Mouse (Mus musculus) cortical plate, adult 2 months (tissue): ENCODE measurements at regions not wholly inside any gene's neighbourhood (a gene's known extent, or its start where the extent isn't known, plus 50 kb on each side); places are given as distances from the start of the nearest gene placed in this dataset.

Experiments
- H3K27ac ChIP-seq: fragments of 200-500 bp; 2 replicates; pipeline ENCODE4 v1.5.1; 2012; ENCODE audit warnings: low read length, control low read depth, inconsistent platforms; ENCODE audit not compliant: insufficient read depth
- H3K4me1 ChIP-seq: fragments of 200-500 bp; 2 replicates; pipeline ENCODE4 v1.6.1; 2011; ENCODE audit warnings: low read length; ENCODE audit not compliant: control insufficient read depth, insufficient read depth
- H3K4me3 ChIP-seq: fragments of 200-500 bp; 2 replicates; pipeline ENCODE4 v1.5.1; 2011; ENCODE audit warnings: mild to moderate bottlenecking, low read length, control low read depth; ENCODE audit not compliant: insufficient read depth
- CTCF ChIP-seq: fragments of 200-500 bp; IDR thresholded peaks from 2 replicates; pipeline ENCODE4 v1.5.1; 2011; ENCODE audit warnings: mild to moderate bottlenecking, control low read depth, low read length; ENCODE audit not compliant: insufficient read depth; ENCODE audit errors: extremely low read depth
- POLR2A ChIP-seq: fragments of 200-500 bp; IDR thresholded peaks from 2 replicates; pipeline ENCODE4 v1.6.1; 2011; ENCODE audit warnings: mild to moderate bottlenecking, low read length, control low read depth; ENCODE audit not compliant: insufficient read depth; ENCODE audit errors: extremely low read depth

DNA sequence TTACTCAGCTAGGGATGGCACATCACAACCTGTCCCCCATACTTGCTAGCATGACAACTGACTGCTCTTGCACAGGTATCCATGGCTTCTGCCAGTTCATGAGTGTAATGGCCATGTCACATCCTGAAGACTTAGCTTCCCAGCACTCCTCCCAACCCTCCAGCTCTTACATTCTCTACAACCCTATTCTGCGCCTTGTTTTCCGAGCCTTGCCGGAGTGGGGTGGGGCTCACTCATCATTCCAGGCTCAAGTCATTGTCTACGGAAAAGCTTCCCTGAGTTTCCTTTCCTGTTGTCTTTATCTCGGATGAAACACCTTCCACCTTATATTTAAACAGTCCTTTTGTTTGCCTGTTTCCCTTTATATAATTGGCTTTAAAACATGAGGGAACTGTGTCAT is 69.6 kb downstream of the Prdm13 start:
- H3K4me3 ChIP-seq = no peak overlapping the region
- no peak overlapping the region for H3K27ac ChIP-seq
- TF ChIP-seq CTCF = no peak
- TF ChIP-seq POLR2A = no peak
- no peaks in the 10 kb centered on the region for H3K4me1 ChIP-seq

DNA sequence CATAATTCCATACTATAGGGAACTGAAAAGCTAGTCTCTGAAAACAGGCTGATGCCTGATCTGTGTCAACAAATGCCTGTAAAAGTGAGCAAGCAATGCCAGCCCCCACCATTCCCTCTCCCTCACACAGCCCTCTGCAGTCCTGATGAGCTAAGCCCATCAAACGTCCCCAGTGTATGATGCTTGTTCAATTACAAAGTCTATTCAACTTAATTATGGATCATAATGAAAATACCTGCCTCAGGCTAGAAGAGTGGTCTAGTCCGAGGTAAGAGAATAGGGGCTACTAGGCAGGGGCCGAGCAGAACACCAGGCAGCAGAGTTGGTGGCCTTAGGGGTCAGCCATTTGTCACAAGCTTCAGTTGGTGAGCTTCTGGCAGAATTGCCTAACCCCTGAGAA is 71.3 kb downstream of the Prdm13 start:
- no peak for TF ChIP-seq POLR2A
- TF ChIP-seq CTCF = no peak
- no peak overlapping the region for H3K27ac ChIP-seq
- H3K4me3 ChIP-seq = no peak overlapping the region

DNA sequence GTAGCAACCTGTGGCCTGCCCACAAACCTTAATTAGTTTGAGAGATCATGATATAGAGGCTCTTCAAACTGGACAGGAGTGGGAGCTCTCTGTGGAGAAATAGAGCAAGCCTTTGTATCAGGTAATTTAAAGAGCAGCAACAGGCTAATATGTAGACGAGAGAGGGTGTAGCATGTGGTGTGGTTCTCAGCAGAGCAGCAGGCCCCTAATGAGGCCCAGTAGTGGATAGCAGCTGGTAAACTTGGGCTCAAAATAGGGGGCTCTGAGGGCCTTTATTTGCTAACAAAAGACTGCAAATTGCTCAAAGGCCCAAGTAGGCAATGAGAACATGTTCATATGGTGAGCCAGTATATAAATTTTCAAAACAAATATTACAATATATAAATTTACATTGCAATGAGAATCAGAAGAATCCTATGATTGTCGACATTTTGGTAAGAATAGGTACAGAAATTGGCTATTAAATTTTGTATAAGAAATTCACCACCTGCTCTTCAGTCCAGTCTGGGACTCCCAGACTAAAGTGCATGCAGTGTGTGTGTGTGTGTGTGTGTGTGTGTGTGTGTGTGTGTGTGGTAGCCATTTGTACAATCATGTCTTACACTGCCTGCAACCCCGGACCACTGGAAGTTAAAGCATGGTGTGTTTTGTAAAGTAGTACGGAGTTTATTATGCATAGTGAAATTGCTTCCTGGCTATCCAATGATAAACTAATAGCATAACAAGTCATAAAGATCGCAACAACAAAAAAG is 74.1 kb downstream of the Prdm13 start:
- Histone ChIP-seq H3K4me1 (no peaks in the 10 kb centered on the region), H3K4me3 (no peak overlapping the region), H3K27ac (no peak overlapping the region)
- no peak for TF ChIP-seq POLR2A
- TF ChIP-seq CTCF = no peak

More for the DNA sequence above, 71.3 kb downstream of the Prdm13 start:
- no peaks in the 10 kb centered on the region for H3K4me1 ChIP-seq

DNA sequence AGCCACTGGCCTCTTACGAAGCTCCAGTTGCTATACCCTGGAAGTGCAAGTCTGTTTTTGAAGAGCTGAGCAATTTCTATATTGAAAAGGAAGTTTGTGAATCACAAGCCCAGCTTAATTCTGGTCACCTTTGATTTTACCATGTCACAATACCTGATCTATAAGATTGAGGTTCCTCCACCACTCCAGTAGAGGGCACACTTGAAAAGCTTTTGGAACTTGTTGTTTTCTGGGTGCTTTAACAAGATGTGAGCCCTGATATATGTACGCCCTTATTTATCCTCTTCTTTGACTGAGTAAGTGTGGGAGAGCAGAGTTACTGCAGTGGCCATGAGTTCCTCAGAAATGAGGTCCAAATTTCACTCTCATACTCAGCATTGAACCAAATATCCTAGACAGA is 87.7 kb downstream of the Prdm13 start:
- TF ChIP-seq POLR2A (no peak), CTCF (no peak)
- Histone ChIP-seq H3K4me3 (no peak overlapping the region), H3K27ac (no peak overlapping the region), H3K4me1 (no peaks in the 10 kb centered on the region)

DNA sequence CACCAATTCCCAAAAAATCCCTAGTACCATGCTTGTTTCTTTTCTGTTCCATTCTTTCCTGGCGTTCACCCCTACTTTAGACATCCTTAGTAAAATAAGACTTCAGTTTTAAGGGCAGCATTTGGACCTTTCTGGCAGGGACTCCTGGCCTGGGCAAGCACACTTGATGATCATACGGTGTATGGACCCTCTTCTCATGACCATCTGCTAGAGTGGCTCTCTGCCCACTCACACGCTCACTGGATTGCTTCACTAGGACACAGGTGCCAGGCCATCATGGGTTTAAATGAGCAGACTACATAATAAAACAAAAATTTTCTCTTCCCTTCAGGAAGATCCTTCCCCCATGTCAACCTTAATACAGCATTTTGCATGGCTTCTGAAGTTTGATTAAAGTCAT is 138.0 kb downstream of the Prdm13 start:
- H3K27ac ChIP-seq = no peak overlapping the region
- H3K4me3 ChIP-seq = no peak overlapping the region
- TF ChIP-seq CTCF (no peak), POLR2A (no peak)

DNA sequence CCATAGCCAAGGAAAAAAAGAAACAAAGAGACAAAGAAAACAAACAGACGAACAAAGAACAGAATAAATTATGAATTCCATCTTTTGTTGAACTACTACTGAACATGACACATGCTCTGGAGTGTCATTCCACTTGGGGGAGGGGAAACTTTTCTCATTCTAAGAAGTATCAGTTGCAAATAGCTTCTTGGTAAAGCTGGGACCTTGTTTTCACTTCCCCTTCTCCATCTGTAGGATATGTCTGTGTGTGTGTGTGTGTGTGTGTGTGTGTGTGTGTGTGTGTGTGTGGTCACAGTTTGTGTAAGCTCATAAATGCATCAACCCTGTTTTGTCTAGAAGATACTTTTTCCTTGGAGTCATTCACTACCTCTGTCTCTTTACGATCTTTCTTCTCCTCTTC is 146.2 kb downstream of the Prdm13 start:
- H3K4me3 ChIP-seq = no peak overlapping the region
- H3K4me1 ChIP-seq = no peaks in the 10 kb centered on the region
- no peak overlapping the region for H3K27ac ChIP-seq
- TF ChIP-seq CTCF (no peak), POLR2A (no peak)

More for the DNA sequence above, 138.0 kb downstream of the Prdm13 start:
- no peaks in the 10 kb centered on the region for H3K4me1 ChIP-seq

DNA sequence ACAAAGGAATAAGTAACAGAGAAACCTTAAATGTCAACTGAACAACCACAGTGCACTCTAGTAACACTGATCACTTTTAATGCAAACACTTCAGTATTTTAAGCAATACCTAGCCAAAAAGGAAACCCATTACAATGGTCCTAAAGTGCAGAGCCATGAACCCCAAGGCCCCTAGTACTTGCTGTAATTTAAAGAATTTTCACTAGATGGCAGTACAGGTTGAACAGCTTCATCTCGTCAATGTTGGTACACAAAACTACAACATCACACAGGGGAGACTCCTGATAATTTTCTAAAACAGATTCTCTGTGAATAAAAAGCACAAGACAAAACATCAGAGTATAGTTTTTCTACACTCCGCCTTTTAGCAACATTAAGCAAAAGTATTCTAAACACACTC is 149.8 kb downstream of the Prdm13 start:
- Histone ChIP-seq H3K4me1 (no peaks in the 10 kb centered on the region), H3K27ac (no peak overlapping the region), H3K4me3 (no peak overlapping the region)
- TF ChIP-seq POLR2A (no peak), CTCF (peak; percentile 26; the same call in 1 of the 2 replicates)

DNA sequence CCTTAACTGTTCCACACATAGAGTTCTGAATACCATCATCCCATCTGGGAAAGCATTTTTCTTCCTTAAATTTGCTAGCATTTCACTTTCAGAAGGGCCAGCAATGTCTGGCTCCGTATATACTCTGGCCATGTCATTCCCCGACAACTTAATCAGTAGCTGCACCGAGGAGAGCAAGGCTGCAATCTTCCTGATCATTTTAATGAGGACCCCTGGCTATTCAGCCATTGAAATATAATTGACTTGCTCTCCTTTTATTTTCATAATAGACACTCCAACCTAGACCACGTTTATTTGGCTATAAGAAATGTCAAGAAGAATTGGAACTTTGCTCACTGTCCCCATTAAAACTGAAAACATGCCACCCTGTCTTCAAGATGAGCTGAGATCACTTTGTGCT is 153.6 kb downstream of the Prdm13 start:
- no peak for TF ChIP-seq POLR2A
- Histone ChIP-seq H3K4me3 (no peak overlapping the region), H3K27ac (no peak overlapping the region), H3K4me1 (no peaks in the 10 kb centered on the region)
